Mouse (Mus musculus) spleen, embryonic (tissue): ENCODE measurements at regions not wholly inside any gene's neighbourhood (a gene's known extent, or its start where the extent isn't known, plus 50 kb on each side); places are given as distances from the start of the nearest gene placed in this dataset.

Experiments
- CTCF ChIA-PET: fragments of 350-600 bp; sonication (Branson Sonifier 250); formaldehyde crosslinking; loops from one replicate; lab custom pipeline; 2022; lab: Charles Lee

GRCm38 (mm10) chr4:109610222-109610621 lies 56.8 kb downstream of the Cdkn2c start:
- CTCF ChIA-PET: no interaction called here

GRCm38 (mm10) chr4:109609770-109610169 lies 57.2 kb downstream of the Cdkn2c start:
- CTCF ChIA-PET: no interaction called here

- CTCF ChIA-PET: no interaction called here
Measured at GRCm38 (mm10) chr4:109589760-109590312, 58.7 kb upstream of the 4930522H14Rik start.

- CTCF ChIA-PET: interaction anchor here (0.6 kb wide), 1 partner anchor 495 kb away, joined by 3 read pairs; no protein-coding TSS in a partner anchor
Measured at GRCm38 (mm10) chr4:109583185-109583786, 52.2 kb upstream of the 4930522H14Rik start.

GRCm38 (mm10) chr4:109582523-109582922 lies 51.4 kb upstream of the 4930522H14Rik start:
- CTCF ChIA-PET: interaction anchor here (0.6 kb wide), 1 partner anchor 494 kb away, joined by 3 read pairs; no protein-coding TSS in a partner anchor
